Mouse (Mus musculus) embryonic facial prominence, embryonic 14.5 days (tissue): Measurements from ENCODE around the gene Fam162b. TPM values are rescaled to one million over a fixed set of nuclear protein-coding genes. Genes with fewer than 3 reads are reported as not detected.

ENCODE experiments used
- ATAC-seq: fragments of 200-750 bp; cut with Nextera tagmentation; 2 replicates; pipeline ENCODE4 v1.8.0; 2017; ENCODE audit warnings: low read depth, moderate number of reproducible peaks, moderate TSS enrichment
- DNase-seq: peaks from one replicate; pipeline ENCODE4 v3.0.0-alpha.2; 2015; ENCODE audit warnings: low spot score
- H3K27ac ChIP-seq: fragments of 300-500 bp; sonication (generic); replicated peaks from 2 replicates; pipeline ENCODE4 v1.5.1; 2014; ENCODE audit warnings: low read depth, mild to moderate bottlenecking, low read length, moderate library complexity
- H3K27me3 ChIP-seq: fragments of 300-500 bp; sonication (generic); replicated peaks from 2 replicates; pipeline ENCODE4 v1.6.1; 2014; ENCODE audit warnings: low read length; ENCODE audit not compliant: control insufficient read depth, insufficient read depth
- H3K36me3 ChIP-seq: fragments of 300-500 bp; sonication (generic); 2 replicates; pipeline ENCODE4 v1.6.1; 2014; ENCODE audit warnings: low read length, mixed read lengths; ENCODE audit not compliant: control insufficient read depth, insufficient read depth
- H3K4me1 ChIP-seq: fragments of 300-500 bp; sonication (generic); 2 replicates; pipeline ENCODE4 v1.6.1; 2014; ENCODE audit warnings: antibody characterized with exemption, low read length; ENCODE audit not compliant: control insufficient read depth, insufficient read depth
- H3K4me2 ChIP-seq: fragments of 300-500 bp; sonication (generic); 2 replicates; pipeline ENCODE4 v1.6.1; 2014; ENCODE audit warnings: low read depth, mild to moderate bottlenecking, low read length, moderate library complexity, mixed read lengths
- H3K4me3 ChIP-seq: fragments of 300-500 bp; sonication (generic); 2 replicates; pipeline ENCODE4 v1.5.1; 2014; ENCODE audit warnings: low read depth, mild to moderate bottlenecking, low read length
- H3K9ac ChIP-seq: fragments of 300-500 bp; sonication (generic); 2 replicates; pipeline ENCODE4 v1.6.1; 2014; ENCODE audit warnings: low read depth, mild to moderate bottlenecking, low read length, moderate library complexity, mixed read lengths
- H3K9me3 ChIP-seq: fragments of 300-500 bp; sonication (generic); 2 replicates; pipeline ENCODE4 v1.6.1; 2016; ENCODE audit warnings: low read length; ENCODE audit not compliant: control insufficient read depth
- WGBS: fragments of 180-500 bp; shearing (Covaris S2); extraction: QIAGEN DNeasy Blood & Tissue Kit; methylation state at CpG from one replicate; pipeline ENCODE4 v1.1.7; 2014; 5-methylcytosine and 5-hydroxymethylcytosine counted together
- polyA plus RNA-seq: library from polyadenylated mRNA; unstranded; fragments of >200 nt; fragmentation: Nextera tagmentation; extraction: Ambion mirVana; gene quantifications from 2 replicates; pipeline ENCODE4 v1.2.1, GENCODE M21; 2014

Gene Fam162b
- polyA plus RNA-seq, 1 experiment from 2014 or later: 1.5 TPM

GRCm38 (mm10) chr10:51553348-51554123, 36.8 kb downstream of the Fam162b start:
- Histone ChIP-seq H3K4me2 (peak overlapping the region; percentile 84), H3K36me3 (no peaks in the 10 kb centered on the region), H3K27ac (no peak overlapping the region), H3K9ac (peak overlapping the region; percentile 59), H3K4me3 (peak overlapping the region; percentile 45), H3K4me1 (no peaks in the 10 kb centered on the region), H3K9me3 (no peaks in the 10 kb centered on the region), H3K27me3 (no peaks in the 10 kb centered on the region)
- 1% methylated on average over 16 of the region's 16 CpGs for WGBS
- DNase-seq (peak; percentile 88), ATAC-seq (peak; percentile 91)

Other genes with a start within 250 kb of the Fam162b start
- 1.9 TPM in 1 of 2 replicates, not detected in the other for gene Gm49339, start 109.9 kb downstream of the Fam162b start, polyA plus RNA-seq
- gene Lilr4b, start 109.9 kb downstream of the Fam162b start, polyA plus RNA-seq: 1.5 and 1.9 TPM in 2 replicates
- gene Lilrb4a, start 99.6 kb downstream of the Fam162b start, polyA plus RNA-seq: 5.1 and 5.6 TPM in 2 replicates
- not detected in 2 replicates for gene Gprc6a, start 40.9 kb upstream of the Fam162b start, polyA plus RNA-seq
- not detected in 2 replicates for gene Rfx6, start 87.2 kb upstream of the Fam162b start, polyA plus RNA-seq